ENCODE assay signal across 8 mouse cellular contexts in the genomic region with DNA sequence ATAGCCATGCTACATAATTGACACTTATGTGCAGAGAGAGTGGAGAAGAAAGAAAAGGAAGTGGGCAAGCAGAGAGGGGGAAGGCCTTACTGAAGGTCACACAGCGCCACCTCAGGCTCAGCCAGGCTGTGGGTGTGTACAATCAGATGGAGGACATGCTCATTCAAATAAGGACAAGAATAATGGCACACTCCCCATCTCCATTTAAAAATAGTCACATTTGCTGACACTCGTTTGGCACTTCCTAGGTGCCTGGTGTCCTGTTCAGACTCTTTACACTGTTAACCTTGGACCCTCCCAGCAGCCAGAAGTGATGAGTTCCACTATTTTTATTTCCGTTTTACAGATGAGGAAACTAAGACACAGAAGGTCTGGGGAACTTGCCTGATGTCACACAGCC. TPM values are rescaled to one million over a fixed set of nuclear protein-coding genes. Genes with fewer than 3 reads are reported as not detected.
DNase-seq lines count a peak whose midpoint lies in the region; ATAC-seq and TF ChIP-seq lines count a peak whose summit lies in the region.

No protein-coding gene starts in this region.

- H3K4me1 ChIP-seq in embryonic facial prominence, embryonic 10.5 days, result peaks cover 57% of the 10 kb centered on the region
- peaks cover 40% of the 10 kb centered on the region for H3K4me1 ChIP-seq in heart, postnatal 0 days (ENCODE audit: control insufficient read depth, insufficient read depth)
- peaks cover 69% of the 10 kb centered on the region for H3K4me1 ChIP-seq in liver, embryonic 12.5 days

- H3K9me3 ChIP-seq in embryonic facial prominence, embryonic 10.5 days, result no peaks in the 10 kb centered on the region
- no peaks in the 10 kb centered on the region for H3K9me3 ChIP-seq in heart, postnatal 0 days (replicated peaks; ENCODE audit: control insufficient read depth, low read length)
- no peaks in the 10 kb centered on the region for H3K9me3 ChIP-seq in liver, embryonic 12.5 days (replicated peaks)

- peak; percentile 7; the same call in 1 of the 2 replicates for ATAC-seq in heart, postnatal 0 days (ENCODE audit: insufficient read depth, low read depth)
- ATAC-seq in liver, embryonic 12.5 days, result no peak

- peaks cover 41% of the 10 kb centered on the region for H3K79me2 ChIP-seq in myocyte (ENCODE audit: control insufficient read depth, insufficient read depth)

- H3K27me3 ChIP-seq in embryonic facial prominence, embryonic 10.5 days (replicated peaks; ENCODE audit: low read depth, poor library complexity, severe bottlenecking), result no peaks in the 10 kb centered on the region
- H3K27me3 ChIP-seq in heart, postnatal 0 days (ENCODE audit: control insufficient read depth, insufficient read depth, low read length), result no peaks in the 10 kb centered on the region
- no peaks in the 10 kb centered on the region for H3K27me3 ChIP-seq in liver, embryonic 12.5 days (replicated peaks)
- H3K27me3 ChIP-seq in myocyte (ENCODE audit: control insufficient read depth, insufficient read depth, insufficient read length), result no peaks in the 10 kb centered on the region

- H3K9ac ChIP-seq in heart, postnatal 0 days (replicated peaks; ENCODE audit: low read depth, low read length), result no peak overlapping the region
- H3K9ac ChIP-seq in liver, embryonic 12.5 days, result peak overlapping the region; percentile 94

- H3ac ChIP-seq in myocyte (ENCODE audit: control insufficient read depth, insufficient read length), result no peak overlapping the region

- H3K4me2 ChIP-seq in heart, postnatal 0 days (ENCODE audit: low read depth, low read length), result peak overlapping the region; percentile 93
- H3K4me2 ChIP-seq in liver, embryonic 12.5 days, result peak overlapping the region; percentile 99
- H3K4me2 ChIP-seq in myocyte (ENCODE audit: low read depth), result no peak overlapping the region

- H3K36me3 ChIP-seq in embryonic facial prominence, embryonic 10.5 days (replicated peaks), result no peaks in the 10 kb centered on the region
- no peaks in the 10 kb centered on the region for H3K36me3 ChIP-seq in heart, postnatal 0 days (replicated peaks; ENCODE audit: control insufficient read depth, insufficient read depth, low read length)
- no peaks in the 10 kb centered on the region for H3K36me3 ChIP-seq in liver, embryonic 12.5 days
- H3K36me3 ChIP-seq in myocyte (ENCODE audit: control insufficient read depth, insufficient read depth), result no peaks in the 10 kb centered on the region

- peak overlapping the region; percentile 96 for H3K27ac ChIP-seq in embryonic facial prominence, embryonic 10.5 days (replicated peaks)
- H3K27ac ChIP-seq in heart, postnatal 0 days (ENCODE audit: low read depth), result peak overlapping the region; percentile 75
- H3K27ac ChIP-seq in liver, embryonic 12.5 days, result peak overlapping the region; percentile 90

- TF ChIP-seq POLR2A in myocyte (IDR thresholded peaks at IDR 0.05; ENCODE audit: insufficient read length, low read depth), result no peak

- 48% methylated on average over 3 of the region's 3 CpGs for WGBS in embryonic facial prominence, embryonic 10.5 days
- 22% methylated on average over 3 of the region's 3 CpGs for WGBS in heart, postnatal 0 days
- WGBS in liver, embryonic 12.5 days (ENCODE audit: insufficient replicate concordance), result 17% methylated on average over 3 of the region's 3 CpGs

- H3K4me3 ChIP-seq in embryonic facial prominence, embryonic 10.5 days, result peak overlapping the region; percentile 85
- no peak overlapping the region for H3K4me3 ChIP-seq in heart, postnatal 0 days (ENCODE audit: low read depth, low read length)
- peak overlapping the region; percentile 90 for H3K4me3 ChIP-seq in liver, embryonic 12.5 days
- peak overlapping the region; percentile 100 for H3K4me3 ChIP-seq in myocyte

- TF ChIP-seq CTCF in heart, postnatal 0 days (IDR thresholded peaks at IDR 0.05; ENCODE audit: low read depth), result peak; percentile 36

- peak; percentile 39 for DNase-seq in kidney, adult 11 months
- no peak for DNase-seq in kidney, postnatal 14 days
- DNase-seq in embryonic facial prominence, embryonic 10.5 days (ENCODE audit: low spot score), result peak; percentile 31
- DNase-seq in heart, postnatal 0 days (ENCODE audit: low spot score), result peak; percentile 36
- DNase-seq in thymus, postnatal 4 days, result peak; percentile 67
- no peak for DNase-seq in left cerebral cortex, postnatal 4 days

- intact Hi-C loops in left cerebral cortex, postnatal 4 days (cut with DNase I), result no loop called here

- TF ChIP-seq EP300 in heart, postnatal 0 days (IDR thresholded peaks at IDR 0.05; ENCODE audit: low read depth), result no peak

TF ChIP-seq in myocyte, 11 proteins besides CTCF, POLR2A, EP300 and RAD21:
- TF ChIP-seq USF1 (IDR thresholded peaks at IDR 0.05; ENCODE audit: low read depth) (no peak), MYOD1 (IDR thresholded peaks at IDR 0.05; ENCODE audit: control insufficient read depth in 1 of 3, insufficient read length in 2 of 3, low read depth in 2 of 3) (peak in 1 of 3 experiments; percentile 47)

RNA-seq across cellular contexts. Expression of a gene that starts 0.7 kb away (rescaled TPM):
- 55.5 and 59.2 TPM in 2 replicates for polyA plus RNA-seq in embryonic facial prominence, embryonic 10.5 days (2016; fragmentation: Nextera tagmentation; extraction: Ambion mirVana)
- 95.3 and 149 TPM in 2 replicates for total RNA-seq in heart, postnatal 0 days (2014; rRNA removed; ENCODE audit: low replicate concordance)
- 87.4 and 116 TPM in 2 replicates for polyA plus RNA-seq in heart, postnatal 0 days (2015; fragmentation: Nextera tagmentation; extraction: Ambion mirVana)
- polyA plus RNA-seq in liver, embryonic 12.5 days (2016; fragmentation: Nextera tagmentation; extraction: Ambion mirVana), result 22.1 and 24.9 TPM in 2 replicates
- polyA plus RNA-seq in myocyte (2012; fragmentation: generic; extraction: Trizol), result 98.2 TPM
- total RNA-seq in left cerebral cortex, postnatal 4 days (2021), result 100 to 1,000 TPM; 214 to 227 TPM

Comparison
In these comparisons a context has a peak if more than half of its experiments do, and no peak if none do; other contexts are left out.
1. DNase-seq: peak in kidney, adult 11 months (single experiment), embryonic facial prominence, embryonic 10.5 days (single experiment), heart, postnatal 0 days (single experiment) and thymus, postnatal 4 days (single experiment); none in kidney, postnatal 14 days (single experiment) and left cerebral cortex, postnatal 4 days (single experiment).
2. Peak in every context shown above with its lines, with median percentiles within 50 percentile points of each other: H3K27ac ChIP-seq.